In genomic region chr8:79491156-79491698, GRCm38 (mm10) we compare ENCODE assay signal across 25 mouse cellular contexts.
DNase-seq lines count a peak whose midpoint lies in the region; ATAC-seq and TF ChIP-seq lines count a peak whose summit lies in the region.
"Had no signal": no experiment of that assay in that cellular context is flagged by ENCODE, and none has a peak within 500 bp of the region (broad histone marks: within the 10 kb centered on the region; RNA-seq: fewer than 3 reads in every experiment).

No protein-coding gene starts in this region.

- WGBS in intestine, embryonic 14.5 days: 41% methylated on average over 10 of the region's 10 CpGs
- 39% methylated on average over 10 of the region's 10 CpGs for WGBS in intestine, postnatal 0 days

- TF ChIP-seq CTCF in intestine, postnatal 0 days (IDR thresholded peaks at IDR 0.05; ENCODE audit: low read depth): no peak

- DNase-seq in adrenal gland, adult 2 months: peak; percentile 14
- DNase-seq in adrenal gland, adult 8-10 months: no peak
- peak; percentile 61 for DNase-seq in intestine, embryonic 14.5 days (ENCODE audit: low spot score)
- DNase-seq in 416B (ENCODE audit: low read depth): peak; percentile 21
- peak; percentile 5 for DNase-seq in fibroblast of lung, adult 2 months (ENCODE audit: low read depth)
- no peak for DNase-seq in layer of hippocampus, postnatal 14 days (ENCODE audit: low spot score in 2 of 2)
- no peak for DNase-seq in layer of hippocampus, adult 18-20 months (ENCODE audit: low spot score in 2 of 2)
- DNase-seq: B cell, adult 2 months; cerebellum, adult 11-12 months; forebrain, postnatal 0 days; gastrocnemius, postnatal 36 days; layer of hippocampus, adult 9-11 months; liver; right cerebral cortex, postnatal 14 days had no signal

- H3K9ac ChIP-seq in intestine, embryonic 14.5 days (ENCODE audit: low read length): no peak overlapping the region
- no peak overlapping the region for H3K9ac ChIP-seq in intestine, postnatal 0 days (ENCODE audit: low read depth, low read length)
- H3K9ac ChIP-seq: forebrain, postnatal 0 days; heart, embryonic 15.5 days; hindbrain, embryonic 14.5 days; liver, embryonic 15.5 days; lung, embryonic 15.5 days had no signal

- peak overlapping the region; percentile 40; the same call in 1 of the 2 replicates for H3K27ac ChIP-seq in intestine, embryonic 14.5 days (ENCODE audit: low read depth)
- H3K27ac ChIP-seq in intestine, postnatal 0 days (ENCODE audit: low read depth, low read length): no peak overlapping the region
- H3K27ac ChIP-seq: heart, embryonic 15.5 days; hindbrain, embryonic 14.5 days; left cerebral cortex, adult 2 months; limb, embryonic 10.5 days; liver, embryonic 15.5 days; lung, embryonic 15.5 days; macrophage had no signal

- no peak overlapping the region for H3K4me3 ChIP-seq in intestine, embryonic 14.5 days (ENCODE audit: low read depth, low read length)
- no peak overlapping the region for H3K4me3 ChIP-seq in intestine, postnatal 0 days (ENCODE audit: low read depth, low read length)
- H3K4me3 ChIP-seq: heart, embryonic 15.5 days; left cerebral cortex, adult 2 months; limb, embryonic 10.5 days; liver, embryonic 15.5 days; lung, embryonic 15.5 days had no signal

- no peak for ATAC-seq in intestine, embryonic 14.5 days (replicated peaks; ENCODE audit: low FRiP score, low TSS enrichment, low read depth)
- no peak for ATAC-seq in intestine, postnatal 0 days
- ATAC-seq: activated CD4-positive, CD25-positive, alpha-beta regulatory T cell, adult 4 months; forebrain, postnatal 0 days; inflammation-experienced regulatory T-cells, adult 6 months had no signal

- H3K4me1 ChIP-seq in intestine, embryonic 14.5 days (replicated peaks; ENCODE audit: control insufficient read depth, insufficient read depth, low read length): peaks cover 6% of the 10 kb centered on the region; the same call in 1 of the 2 replicates
- H3K4me1 ChIP-seq in intestine, postnatal 0 days (replicated peaks; ENCODE audit: control insufficient read depth, insufficient read depth, low read length): no peaks in the 10 kb centered on the region
- H3K4me1 ChIP-seq: liver, embryonic 15.5 days; lung, embryonic 15.5 days had no signal

- H3K9me3 ChIP-seq in intestine, embryonic 14.5 days (ENCODE audit: control insufficient read depth, low read length): no peaks in the 10 kb centered on the region
- no peaks in the 10 kb centered on the region for H3K9me3 ChIP-seq in intestine, postnatal 0 days (ENCODE audit: control insufficient read depth)
- H3K9me3 ChIP-seq: heart, embryonic 15.5 days; limb, embryonic 10.5 days; liver, embryonic 15.5 days; lung, embryonic 15.5 days had no signal

- H3K36me3 ChIP-seq in intestine, embryonic 14.5 days (ENCODE audit: control insufficient read depth, insufficient read depth, low read length): no peaks in the 10 kb centered on the region
- no peaks in the 10 kb centered on the region for H3K36me3 ChIP-seq in intestine, postnatal 0 days (ENCODE audit: control insufficient read depth, insufficient read depth)
- H3K36me3 ChIP-seq: heart, embryonic 15.5 days; limb, embryonic 10.5 days; liver, embryonic 15.5 days; lung, embryonic 15.5 days had no signal

- no peaks in the 10 kb centered on the region for H3K27me3 ChIP-seq in intestine, embryonic 14.5 days (replicated peaks; ENCODE audit: control insufficient read depth, insufficient read depth, low read length)
- H3K27me3 ChIP-seq in intestine, postnatal 0 days (replicated peaks; ENCODE audit: control insufficient read depth, insufficient read depth, low read length): no peaks in the 10 kb centered on the region
- H3K27me3 ChIP-seq: heart, embryonic 15.5 days; liver, embryonic 15.5 days; lung, embryonic 15.5 days had no signal

- H3K4me2 ChIP-seq in intestine, embryonic 14.5 days (ENCODE audit: low read length): no peak overlapping the region
- no peak overlapping the region for H3K4me2 ChIP-seq in intestine, postnatal 0 days (replicated peaks; ENCODE audit: low read depth)
- H3K4me2 ChIP-seq: heart, embryonic 15.5 days; hindbrain, embryonic 14.5 days; liver, embryonic 15.5 days; lung, embryonic 15.5 days; midbrain, embryonic 11.5 days had no signal

Comparison
In these comparisons a context has a peak if more than half of its experiments do, and no peak if none do; other contexts are left out.
1. DNase-seq: peak in adrenal gland, adult 2 months (single experiment), intestine, embryonic 14.5 days (single experiment), 416B (single experiment) and fibroblast of lung, adult 2 months (single experiment); none in adrenal gland, adult 8-10 months (single experiment), layer of hippocampus, postnatal 14 days (0 of 2) and layer of hippocampus, adult 18-20 months (0 of 2).